Mouse (Mus musculus) stomach, postnatal 0 days (tissue): Measurements from ENCODE around the gene Med13l.

Experiments
- CTCF ChIP-seq: IDR thresholded peaks from 2 replicates; pipeline ENCODE4 v1.5.1; 2016; ENCODE audit warnings: antibody characterized with exemption, low read depth, mild to moderate bottlenecking, moderate library complexity
- EP300 ChIP-seq: optimal IDR thresholded peaks from 2 replicates; pipeline ENCODE3; 2016; ENCODE audit warnings: antibody characterized with exemption

- TF ChIP-seq EP300 (no peak), CTCF (no peak)
Observed at GRCm38 (mm10) chr5:118706009-118706408, 145.5 kb downstream of the Med13l start.
